Mouse (Mus musculus): ENCODE results near the gene Fbxw4.

- TF ChIP-seq CTCF (IDR thresholded peaks at IDR 0.05; ENCODE audit: low read depth, low read length) (no peak), POLR2A (IDR thresholded peaks at IDR 0.05; ENCODE audit: insufficient read depth, low read length) (no peak), EP300 (IDR thresholded peaks at IDR 0.05; ENCODE audit: insufficient read depth, low read depth, low read length) (no peak)
Measured at GRCm38 (mm10) chr19:45658556-45659268, 1.4 kb downstream of the Fbxw4 start.
